Mouse (Mus musculus): ENCODE data around the gene Folr1.

DNA sequence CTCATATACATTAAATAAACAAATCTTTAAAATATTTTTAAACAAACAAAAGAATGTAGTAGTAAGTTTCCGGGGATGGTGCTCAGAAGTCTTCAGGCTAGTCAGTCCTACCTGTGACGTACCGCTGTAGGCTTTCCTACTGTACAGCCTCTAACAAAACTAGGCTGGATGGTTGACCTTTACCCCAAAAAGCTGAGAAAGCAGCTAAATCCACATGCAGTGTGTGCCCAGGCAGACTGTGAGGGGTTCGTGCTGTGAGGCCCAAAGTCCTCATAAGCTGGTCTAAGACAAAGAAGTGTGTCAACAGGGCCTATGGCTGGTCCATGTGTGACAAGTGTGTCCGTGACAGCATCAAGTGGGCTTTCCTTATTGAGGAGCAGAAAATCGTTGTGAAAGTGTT is 17.7 kb downstream of the Folr1 start:
- TF ChIP-seq MAFK (IDR thresholded peaks at IDR 0.05; ENCODE audit: insufficient read depth, low read depth, low read length) = no peak
- no peak for TF ChIP-seq HCFC1 (IDR thresholded peaks at IDR 0.05; ENCODE audit: borderline replicate concordance, insufficient read depth, low read length)
